ENCODE assay signal across 20 mouse cellular contexts in the genomic region with DNA sequence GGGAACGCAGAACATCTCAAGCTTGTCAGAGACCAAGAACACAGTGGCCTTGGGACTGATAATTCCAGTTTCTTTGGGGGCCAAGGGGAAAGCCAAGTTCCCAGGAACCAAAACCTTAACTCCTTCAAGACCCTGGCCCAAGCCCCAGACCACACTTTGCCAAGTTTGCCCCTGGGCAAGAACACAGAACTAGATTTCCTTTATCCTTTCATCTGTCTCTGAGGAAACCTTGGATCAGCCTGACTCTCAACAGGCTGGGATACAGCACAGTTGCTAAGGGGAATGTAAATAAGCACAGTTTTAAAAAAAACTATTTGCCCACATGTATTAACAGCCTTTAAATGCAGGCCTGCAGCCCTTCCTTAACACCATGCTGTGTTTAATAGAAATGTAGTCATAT. TPM values are rescaled to one million over a fixed set of nuclear protein-coding genes. Genes with fewer than 3 reads are reported as not detected.
DNase-seq lines count a peak whose midpoint lies in the region; ATAC-seq and TF ChIP-seq lines count a peak whose summit lies in the region.
"Had no signal": no experiment of that assay in that cellular context is flagged by ENCODE, and none has a peak within 500 bp of the region (broad histone marks: within the 10 kb centered on the region; RNA-seq: fewer than 3 reads in every experiment).

No protein-coding gene starts in this region.

- TF ChIP-seq CTCF in hindbrain, postnatal 0 days (IDR thresholded peaks at IDR 0.05; ENCODE audit: low read depth): no peak
- TF ChIP-seq CTCF in forebrain, postnatal 0 days (IDR thresholded peaks at IDR 0.05; ENCODE audit: low read depth): no peak

- H3K27ac ChIP-seq in embryonic facial prominence, embryonic 13.5 days: 0 out of 2 replicates have a peak overlapping the region, but pooled peaks have one; percentile 28
- H3K27ac ChIP-seq in embryonic facial prominence, embryonic 10.5 days (replicated peaks): no peak overlapping the region
- H3K27ac ChIP-seq in hindbrain, postnatal 0 days: no peak overlapping the region
- no peak overlapping the region for H3K27ac ChIP-seq in hindbrain, embryonic 13.5 days
- H3K27ac ChIP-seq in neural tube, embryonic 13.5 days (replicated peaks): 0 out of 2 replicates have a peak overlapping the region, but pooled peaks have one; percentile 28
- no peak overlapping the region for H3K27ac ChIP-seq in forebrain, postnatal 0 days (ENCODE audit: low read depth, low read length)
- H3K27ac ChIP-seq: gastrocnemius, adult 2 months; heart, adult 2 months; liver, embryonic 13.5 days; lung, embryonic 15.5 days; midbrain, embryonic 13.5 days had no signal

- 69% methylated on average over 1 of the region's 1 CpGs for WGBS in embryonic facial prominence, embryonic 13.5 days
- 95% methylated on average over 1 of the region's 1 CpGs for WGBS in embryonic facial prominence, embryonic 10.5 days
- 54% methylated on average over 1 of the region's 1 CpGs for WGBS in hindbrain, postnatal 0 days
- WGBS in hindbrain, embryonic 13.5 days: 78% methylated on average over 1 of the region's 1 CpGs
- 80% methylated on average over 1 of the region's 1 CpGs for WGBS in neural tube, embryonic 13.5 days
- WGBS in forebrain, postnatal 0 days: 62% methylated on average over 1 of the region's 1 CpGs

- H3K9ac ChIP-seq in embryonic facial prominence, embryonic 13.5 days: no peak overlapping the region
- H3K9ac ChIP-seq in hindbrain, postnatal 0 days (replicated peaks; ENCODE audit: low read length): no peak overlapping the region
- no peak overlapping the region for H3K9ac ChIP-seq in hindbrain, embryonic 13.5 days
- H3K9ac ChIP-seq in neural tube, embryonic 13.5 days: no peak overlapping the region
- H3K9ac ChIP-seq in forebrain, postnatal 0 days: no peak overlapping the region
- H3K9ac ChIP-seq: liver, embryonic 13.5 days; lung, embryonic 15.5 days; midbrain, embryonic 13.5 days had no signal

- H3K4me2 ChIP-seq in embryonic facial prominence, embryonic 13.5 days: no peak overlapping the region
- no peak overlapping the region for H3K4me2 ChIP-seq in hindbrain, postnatal 0 days (ENCODE audit: low read depth, low read length)
- H3K4me2 ChIP-seq in hindbrain, embryonic 13.5 days: no peak overlapping the region
- no peak overlapping the region for H3K4me2 ChIP-seq in neural tube, embryonic 13.5 days
- no peak overlapping the region for H3K4me2 ChIP-seq in forebrain, postnatal 0 days (ENCODE audit: low read depth)
- H3K4me2 ChIP-seq: liver, embryonic 13.5 days; lung, embryonic 15.5 days; midbrain, embryonic 13.5 days had no signal

- no peaks in the 10 kb centered on the region for H3K36me3 ChIP-seq in embryonic facial prominence, embryonic 13.5 days
- H3K36me3 ChIP-seq in embryonic facial prominence, embryonic 10.5 days (replicated peaks): no peaks in the 10 kb centered on the region
- no peaks in the 10 kb centered on the region for H3K36me3 ChIP-seq in hindbrain, postnatal 0 days (ENCODE audit: insufficient read depth, low read length)
- no peaks in the 10 kb centered on the region for H3K36me3 ChIP-seq in hindbrain, embryonic 13.5 days
- no peaks in the 10 kb centered on the region for H3K36me3 ChIP-seq in neural tube, embryonic 13.5 days
- H3K36me3 ChIP-seq in forebrain, postnatal 0 days (ENCODE audit: insufficient read depth): no peaks in the 10 kb centered on the region
- H3K36me3 ChIP-seq: liver, embryonic 13.5 days; lung, embryonic 15.5 days; midbrain, embryonic 13.5 days had no signal

- no peak for DNase-seq in embryonic facial prominence, embryonic 10.5 days (ENCODE audit: low spot score)
- DNase-seq in hindbrain, postnatal 0 days (ENCODE audit: low spot score): peak; percentile 58
- DNase-seq in neural tube, embryonic 10.5 days (ENCODE audit: extremely low spot score, low spot score): no peak
- DNase-seq in forebrain, postnatal 0 days: peak; percentile 55
- DNase-seq in thymus, postnatal 0 days (ENCODE audit: low spot score): no peak
- DNase-seq: cerebellum, postnatal 36 days; gastrocnemius, adult 2 months; heart, adult 2 months; heart, postnatal 14 days; kidney, adult 18-20 months; kidney, postnatal 14 days; layer of hippocampus, adult 9-11 months; liver, embryonic 13.5 days had no signal

- H3K4me1 ChIP-seq in embryonic facial prominence, embryonic 13.5 days: peaks cover 7% of the 10 kb centered on the region; the same call in 1 of the 2 replicates
- no peaks in the 10 kb centered on the region for H3K4me1 ChIP-seq in embryonic facial prominence, embryonic 10.5 days
- H3K4me1 ChIP-seq in hindbrain, postnatal 0 days (ENCODE audit: insufficient read depth, low read length): no peaks in the 10 kb centered on the region
- H3K4me1 ChIP-seq in hindbrain, embryonic 13.5 days (replicated peaks): peaks cover 9% of the 10 kb centered on the region; the same call in 1 of the 2 replicates
- H3K4me1 ChIP-seq in neural tube, embryonic 13.5 days (replicated peaks): peaks cover 17% of the 10 kb centered on the region
- H3K4me1 ChIP-seq in forebrain, postnatal 0 days (ENCODE audit: insufficient read depth): no peaks in the 10 kb centered on the region
- H3K4me1 ChIP-seq: liver, embryonic 13.5 days; lung, embryonic 15.5 days had no signal

- H3K9me3 ChIP-seq in embryonic facial prominence, embryonic 13.5 days: no peaks in the 10 kb centered on the region
- no peaks in the 10 kb centered on the region for H3K9me3 ChIP-seq in embryonic facial prominence, embryonic 10.5 days
- no peaks in the 10 kb centered on the region for H3K9me3 ChIP-seq in hindbrain, postnatal 0 days (ENCODE audit: low read length)
- H3K9me3 ChIP-seq in hindbrain, embryonic 13.5 days: no peaks in the 10 kb centered on the region
- H3K9me3 ChIP-seq in neural tube, embryonic 13.5 days: no peaks in the 10 kb centered on the region
- H3K9me3 ChIP-seq in forebrain, postnatal 0 days (ENCODE audit: low read length): no peaks in the 10 kb centered on the region
- H3K9me3 ChIP-seq: liver, embryonic 13.5 days; lung, embryonic 15.5 days; midbrain, embryonic 13.5 days had no signal

- no peak for ATAC-seq in embryonic facial prominence, embryonic 13.5 days (ENCODE audit: insufficient number of reproducible peaks, insufficient read depth, low FRiP score, low TSS enrichment, low read depth)
- ATAC-seq in hindbrain, postnatal 0 days: no peak
- no peak for ATAC-seq in hindbrain, embryonic 13.5 days (ENCODE audit: low FRiP score)
- ATAC-seq in neural tube, embryonic 13.5 days (ENCODE audit: low read depth): no peak
- ATAC-seq in forebrain, postnatal 0 days: peak; percentile 58
- ATAC-seq: midbrain, embryonic 13.5 days had no signal

- no peaks in the 10 kb centered on the region for H3K27me3 ChIP-seq in embryonic facial prominence, embryonic 13.5 days
- no peaks in the 10 kb centered on the region for H3K27me3 ChIP-seq in embryonic facial prominence, embryonic 10.5 days (replicated peaks; ENCODE audit: low read depth, poor library complexity, severe bottlenecking)
- H3K27me3 ChIP-seq in hindbrain, postnatal 0 days (ENCODE audit: insufficient read depth, low read length): no peaks in the 10 kb centered on the region
- no peaks in the 10 kb centered on the region for H3K27me3 ChIP-seq in hindbrain, embryonic 13.5 days
- H3K27me3 ChIP-seq in neural tube, embryonic 13.5 days: no peaks in the 10 kb centered on the region
- no peaks in the 10 kb centered on the region for H3K27me3 ChIP-seq in forebrain, postnatal 0 days (ENCODE audit: insufficient read depth, low read length)
- H3K27me3 ChIP-seq: CH12.LX; liver, embryonic 13.5 days; lung, embryonic 15.5 days; midbrain, embryonic 13.5 days had no signal

- H3K4me3 ChIP-seq in embryonic facial prominence, embryonic 13.5 days: no peak overlapping the region
- H3K4me3 ChIP-seq in embryonic facial prominence, embryonic 10.5 days: no peak overlapping the region
- no peak overlapping the region for H3K4me3 ChIP-seq in hindbrain, postnatal 0 days (ENCODE audit: low read length)
- no peak overlapping the region for H3K4me3 ChIP-seq in hindbrain, embryonic 13.5 days
- no peak overlapping the region for H3K4me3 ChIP-seq in neural tube, embryonic 13.5 days
- no peak overlapping the region for H3K4me3 ChIP-seq in forebrain, postnatal 0 days (ENCODE audit: low read depth, low read length)
- H3K4me3 ChIP-seq: gastrocnemius, adult 2 months; heart, adult 2 months; liver, embryonic 13.5 days; lung, embryonic 15.5 days; midbrain, embryonic 13.5 days had no signal

RNA-seq across cellular contexts. Expression of gene Dleu7, which starts 14.7 kb away (rescaled TPM):
- polyA plus RNA-seq in embryonic facial prominence, embryonic 13.5 days (2015; fragmentation: Nextera tagmentation; extraction: Ambion mirVana): 1.2 and 1.5 TPM in 2 replicates
- 3.0 and 3.9 TPM in 2 replicates for polyA plus RNA-seq in embryonic facial prominence, embryonic 10.5 days (2016; fragmentation: Nextera tagmentation; extraction: Ambion mirVana)
- 22.1 and 31.2 TPM in 2 replicates for total RNA-seq in hindbrain, postnatal 0 days (2014; rRNA removed)
- 16.2 and 16.8 TPM in 2 replicates for polyA plus RNA-seq in hindbrain, postnatal 0 days (2015; fragmentation: Nextera tagmentation; extraction: Ambion mirVana)
- 6.0 and 7.0 TPM in 2 replicates for polyA plus RNA-seq in hindbrain, embryonic 13.5 days (2015; fragmentation: Nextera tagmentation; extraction: Ambion mirVana)
- polyA plus RNA-seq in neural tube, embryonic 13.5 days (2015; fragmentation: Nextera tagmentation; extraction: Ambion mirVana): 7.4 and 11.1 TPM in 2 replicates
- 29.3 and 30.1 TPM in 2 replicates for total RNA-seq in forebrain, postnatal 0 days (2014; rRNA removed)
- 15.8 and 19.6 TPM in 2 replicates for polyA plus RNA-seq in forebrain, postnatal 0 days (2015; fragmentation: Nextera tagmentation; extraction: Ambion mirVana)
- polyA plus RNA-seq in thymus, postnatal 0 days (2015; fragmentation: Nextera tagmentation; extraction: Ambion mirVana): 5.6 and 6.4 TPM in 2 replicates
- total RNA-seq: adrenal gland, adult 18-20 months; CH12.LX; gastrocnemius, adult 2 months; heart, adult 2 months had no signal

RNA-seq across cellular contexts. Expression of gene Rnaseh2b, which starts 15.2 kb away (rescaled TPM):
- polyA plus RNA-seq in embryonic facial prominence, embryonic 13.5 days (2015; fragmentation: Nextera tagmentation; extraction: Ambion mirVana): 48.2 and 60.0 TPM in 2 replicates
- polyA plus RNA-seq in embryonic facial prominence, embryonic 10.5 days (2016; fragmentation: Nextera tagmentation; extraction: Ambion mirVana): 54.5 and 62.4 TPM in 2 replicates
- total RNA-seq in hindbrain, postnatal 0 days (2014; rRNA removed): 20.4 and 22.3 TPM in 2 replicates
- 40.8 and 42.5 TPM in 2 replicates for polyA plus RNA-seq in hindbrain, postnatal 0 days (2015; fragmentation: Nextera tagmentation; extraction: Ambion mirVana)
- 31.7 and 37.0 TPM in 2 replicates for polyA plus RNA-seq in hindbrain, embryonic 13.5 days (2015; fragmentation: Nextera tagmentation; extraction: Ambion mirVana)
- polyA plus RNA-seq in neural tube, embryonic 13.5 days (2015; fragmentation: Nextera tagmentation; extraction: Ambion mirVana): 26.9 and 31.0 TPM in 2 replicates
- total RNA-seq in forebrain, postnatal 0 days (2014; rRNA removed): 20.7 and 21.3 TPM in 2 replicates
- 40.3 and 48.7 TPM in 2 replicates for polyA plus RNA-seq in forebrain, postnatal 0 days (2015; fragmentation: Nextera tagmentation; extraction: Ambion mirVana)
- polyA plus RNA-seq in thymus, postnatal 0 days (2015; fragmentation: Nextera tagmentation; extraction: Ambion mirVana): 128 and 130 TPM in 2 replicates

Comparison
In these comparisons a context has a peak if more than half of its experiments do, and no peak if none do; other contexts are left out.
1. H3K27ac ChIP-seq: peak in embryonic facial prominence, embryonic 13.5 days (single experiment) and neural tube, embryonic 13.5 days (single experiment); none in embryonic facial prominence, embryonic 10.5 days (single experiment), hindbrain, postnatal 0 days (single experiment), hindbrain, embryonic 13.5 days (single experiment) and forebrain, postnatal 0 days (single experiment).
2. DNase-seq: peak in hindbrain, postnatal 0 days (single experiment) and forebrain, postnatal 0 days (single experiment); none in embryonic facial prominence, embryonic 10.5 days (single experiment), neural tube, embryonic 10.5 days (single experiment) and thymus, postnatal 0 days (single experiment).